Mouse (Mus musculus): ENCODE data around the gene Shtn1.

DNA sequence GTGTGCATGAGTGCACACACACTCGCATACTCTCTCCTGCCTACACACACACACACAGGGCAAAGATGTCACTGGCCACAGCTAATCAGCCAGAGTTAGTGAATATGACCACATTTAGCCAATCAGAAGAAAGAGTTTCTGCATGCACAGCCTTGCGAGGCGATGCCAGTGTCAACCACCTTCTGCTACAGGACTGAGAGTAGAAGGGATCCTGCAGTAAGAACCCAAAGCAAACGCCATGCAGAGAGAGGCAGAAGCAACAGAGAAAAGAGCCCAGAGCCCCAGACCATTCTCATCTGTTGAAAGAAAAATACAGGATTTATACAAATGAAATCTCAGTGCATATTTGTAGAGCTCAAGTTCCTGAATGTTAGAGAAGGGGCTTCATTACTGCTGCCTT lies 37.1 kb downstream of the Shtn1 start:
- TF ChIP-seq FLI1 (IDR thresholded peaks at IDR 0.05; ENCODE audit: low read length) (no peak), GATA1 (IDR thresholded peaks at IDR 0.05; ENCODE audit: borderline replicate concordance, low read length) (no peak)
